28 mouse cellular contexts compared by ENCODE assay signal in the genomic region with DNA sequence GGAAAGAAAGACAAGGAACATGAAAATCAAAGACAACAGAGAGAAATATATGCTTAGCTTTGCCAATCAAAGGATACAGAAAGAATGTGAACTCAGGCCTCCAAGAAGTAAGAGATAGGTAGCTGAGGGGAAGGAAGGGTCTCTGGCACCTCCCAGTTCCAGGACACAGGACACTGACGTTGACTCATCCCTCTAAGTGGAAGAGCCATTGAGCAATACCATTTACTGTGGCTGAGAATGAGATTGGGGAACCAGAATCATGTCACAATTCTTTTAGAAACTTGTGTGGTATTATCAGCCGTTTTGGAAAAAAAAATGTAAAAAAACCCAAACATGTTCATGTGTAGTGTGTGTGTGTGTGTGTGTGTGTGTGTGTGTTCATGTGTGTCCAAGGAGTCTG. TPM values are rescaled to one million over a fixed set of nuclear protein-coding genes. Genes with fewer than 3 reads are reported as not detected.
DNase-seq lines count a peak whose midpoint lies in the region; ATAC-seq lines count a peak whose summit lies in the region.
"Had no signal": no experiment of that assay in that cellular context is flagged by ENCODE, and none has a peak within 500 bp of the region (broad histone marks: within the 10 kb centered on the region; RNA-seq: fewer than 3 reads in every experiment).

No protein-coding gene starts in this region.

- no peaks in the 10 kb centered on the region for H3K36me3 ChIP-seq in forebrain, embryonic 12.5 days (replicated peaks)
- H3K36me3 ChIP-seq: forebrain, embryonic 15.5 days; heart, embryonic 10.5 days; heart, embryonic 15.5 days; hindbrain, embryonic 12.5 days; intestine, embryonic 15.5 days; limb, embryonic 10.5 days; limb, embryonic 15.5 days; neural tube, embryonic 13.5 days had no signal

- no peak overlapping the region for H3K27ac ChIP-seq in forebrain, embryonic 12.5 days
- H3K27ac ChIP-seq: forebrain, embryonic 15.5 days; heart, embryonic 10.5 days; heart, embryonic 15.5 days; hindbrain, embryonic 12.5 days; hindbrain, postnatal 0 days; intestine, embryonic 15.5 days; layer of hippocampus, adult 2 months; limb, embryonic 10.5 days; limb, embryonic 15.5 days; neural tube, embryonic 13.5 days had no signal

- peak; percentile 99 for ATAC-seq in megakaryocyte, adult 5-6 weeks (ENCODE audit: poor library complexity, severe bottlenecking)
- no peak for ATAC-seq in forebrain, embryonic 12.5 days (ENCODE audit: low FRiP score)
- ATAC-seq: forebrain, embryonic 15.5 days; hindbrain, postnatal 0 days; intestine, embryonic 15.5 days; midbrain, embryonic 16.5 days; Patski had no signal

- no peak overlapping the region for H3K9ac ChIP-seq in forebrain, embryonic 12.5 days
- H3K9ac ChIP-seq: forebrain, embryonic 15.5 days; heart, embryonic 15.5 days; hindbrain, embryonic 12.5 days; intestine, embryonic 15.5 days; limb, embryonic 15.5 days; neural tube, embryonic 13.5 days had no signal

- 85% methylated on average over 2 of the region's 2 CpGs for WGBS in forebrain, embryonic 12.5 days

- 0 out of 2 replicates have a peak, but pooled peaks cover 4% of the 10 kb centered on the region for H3K27me3 ChIP-seq in forebrain, embryonic 12.5 days
- H3K27me3 ChIP-seq: forebrain, embryonic 15.5 days; heart, embryonic 15.5 days; hindbrain, embryonic 12.5 days; intestine, embryonic 15.5 days; limb, embryonic 15.5 days; neural tube, embryonic 13.5 days; Patski had no signal

- no peak overlapping the region for H3K4me2 ChIP-seq in forebrain, embryonic 12.5 days
- H3K4me2 ChIP-seq: forebrain, embryonic 15.5 days; heart, embryonic 15.5 days; hindbrain, embryonic 12.5 days; intestine, embryonic 15.5 days; limb, embryonic 15.5 days; midbrain, embryonic 11.5 days; neural tube, embryonic 13.5 days had no signal

- no peaks in the 10 kb centered on the region for H3K9me3 ChIP-seq in forebrain, embryonic 12.5 days
- H3K9me3 ChIP-seq: forebrain, embryonic 15.5 days; heart, embryonic 10.5 days; heart, embryonic 15.5 days; hindbrain, embryonic 12.5 days; intestine, embryonic 15.5 days; limb, embryonic 10.5 days; limb, embryonic 15.5 days; neural tube, embryonic 13.5 days had no signal

- peak; percentile 10 for DNase-seq in 3134 (ENCODE audit: extremely low read depth, insufficient read length, low spot score)
- peak; percentile 81 for DNase-seq in 416B (ENCODE audit: low read depth)
- peak; percentile 25 for DNase-seq in c-Kit-positive CD71-negative TER-119-negative erythroid progenitor cells, embryonic 14.5 days (ENCODE audit: low read depth)
- DNase-seq in retina, embryonic 14.5 days (ENCODE audit: low spot score), result no peak
- DNase-seq in kidney, adult 9 months, result no peak
- DNase-seq in kidney, postnatal 4 days, result no peak
- DNase-seq: adrenal gland, postnatal 10 days; cerebellum, adult 8-10 months; cerebellum, postnatal 25 days; kidney, postnatal 14 days; retina, postnatal 1 day; right cerebral cortex, postnatal 14 days had no signal

- no peaks in the 10 kb centered on the region for H3K4me1 ChIP-seq in forebrain, embryonic 12.5 days
- H3K4me1 ChIP-seq: forebrain, embryonic 15.5 days; heart, embryonic 15.5 days; intestine, embryonic 15.5 days; limb, embryonic 10.5 days; limb, embryonic 15.5 days; neural tube, embryonic 13.5 days had no signal

- no peak overlapping the region for H3K4me3 ChIP-seq in forebrain, embryonic 12.5 days (replicated peaks)
- H3K4me3 ChIP-seq: forebrain, embryonic 15.5 days; heart, embryonic 10.5 days; heart, embryonic 15.5 days; hindbrain, embryonic 12.5 days; intestine, embryonic 15.5 days; layer of hippocampus, adult 2 months; limb, embryonic 10.5 days; limb, embryonic 15.5 days; neural tube, embryonic 13.5 days had no signal

RNA-seq across cellular contexts. Expression of a gene that starts 31.0 kb away (rescaled TPM):
- 23.6 and 29.8 TPM in 2 replicates for total RNA-seq in megakaryocyte, adult 5-6 weeks (2015)
- total RNA-seq in megakaryocyte, adult 5-6 weeks (2017), result 13.0 and 13.9 TPM in 2 replicates
- 10.6 and 13.2 TPM in 2 replicates for polyA plus RNA-seq in forebrain, embryonic 12.5 days (2016; fragmentation: Nextera tagmentation; extraction: Ambion mirVana)
- total RNA-seq: MEL had no signal

Comparison
In these comparisons a context has a peak if more than half of its experiments do, and no peak if none do; other contexts are left out.
1. DNase-seq: peak in 3134 (single experiment), 416B (single experiment) and c-Kit-positive CD71-negative TER-119-negative erythroid progenitor cells, embryonic 14.5 days (single experiment); none in retina, embryonic 14.5 days (single experiment), kidney, adult 9 months (single experiment) and kidney, postnatal 4 days (0 of 2).